ENCODE assay signal across 17 mouse cellular contexts in the genomic region with DNA sequence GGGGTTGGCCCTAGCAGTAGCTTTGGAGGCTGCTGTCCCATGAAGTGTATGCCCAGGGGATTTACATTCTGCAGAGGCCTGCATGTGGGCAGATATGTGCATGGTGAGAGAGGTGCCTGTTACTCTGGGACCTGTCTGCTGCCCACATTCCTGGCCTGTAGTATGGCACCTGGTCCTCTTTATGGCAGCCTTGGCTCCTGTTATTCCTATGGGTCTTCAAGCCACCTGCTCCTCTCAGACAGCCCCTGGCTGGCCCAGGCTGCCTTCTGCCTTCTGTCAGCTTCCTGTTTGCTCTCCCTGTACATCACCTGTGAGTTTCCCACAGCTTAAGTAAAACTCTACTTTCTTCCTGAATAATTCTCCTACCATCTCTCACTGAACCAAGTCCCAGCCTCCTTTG. TPM values are rescaled to one million over a fixed set of nuclear protein-coding genes. Genes with fewer than 3 reads are reported as not detected.
"Had no signal": no experiment of that assay in that cellular context is flagged by ENCODE, and none has a peak within 500 bp of the region (broad histone marks: within the 10 kb centered on the region; RNA-seq: fewer than 3 reads in every experiment).

No protein-coding gene starts in this region.

- H3K4me3 ChIP-seq: limb, embryonic 15.5 days; liver, embryonic 12.5 days; midbrain, embryonic 12.5 days; neural tube, embryonic 13.5 days; stomach, embryonic 15.5 days had no signal

- H3K9ac ChIP-seq: limb, embryonic 15.5 days; liver, embryonic 12.5 days; lung, embryonic 14.5 days; midbrain, embryonic 12.5 days; neural tube, embryonic 13.5 days; stomach, embryonic 15.5 days had no signal

- H3K9me3 ChIP-seq: limb, embryonic 15.5 days; liver, embryonic 12.5 days; midbrain, embryonic 12.5 days; neural tube, embryonic 13.5 days; stomach, embryonic 15.5 days had no signal

- H3K36me3 ChIP-seq: limb, embryonic 15.5 days; liver, embryonic 12.5 days; midbrain, embryonic 12.5 days; neural tube, embryonic 13.5 days; stomach, embryonic 15.5 days had no signal

- H3K27me3 ChIP-seq: limb, embryonic 15.5 days; liver, embryonic 12.5 days; midbrain, embryonic 12.5 days; neural tube, embryonic 13.5 days; stomach, embryonic 15.5 days had no signal

- DNase-seq: kidney, adult 2 months; kidney, postnatal 36 days; lung, embryonic 14.5 days; lung, postnatal 10 days; lung, postnatal 4 days; retina, postnatal 1 day; right cerebral cortex, postnatal 4 days; thymus, adult 2 months; thymus, postnatal 4 days had no signal

- H3K27ac ChIP-seq: kidney, postnatal 0 days; limb, embryonic 15.5 days; liver, embryonic 12.5 days; midbrain, embryonic 12.5 days; neural tube, embryonic 13.5 days; stomach, embryonic 15.5 days had no signal

- H3K4me2 ChIP-seq: limb, embryonic 15.5 days; liver, embryonic 12.5 days; lung, embryonic 14.5 days; midbrain, embryonic 12.5 days; neural tube, embryonic 13.5 days; stomach, embryonic 15.5 days had no signal

- ATAC-seq: liver, embryonic 12.5 days; midbrain, embryonic 16.5 days had no signal

- H3K4me1 ChIP-seq: midbrain, embryonic 12.5 days; stomach, embryonic 15.5 days had no signal

RNA-seq across cellular contexts. Expression of gene Camk1g, which starts 27.0 kb away (rescaled TPM):
- total RNA-seq: megakaryocyte, adult 5-6 weeks had no signal
